Mouse (Mus musculus) midbrain, embryonic 14.5 days (tissue): ENCODE results near the gene Taok3. TPM values are rescaled to one million over a fixed set of nuclear protein-coding genes. Genes with fewer than 3 reads are reported as not detected.

Experiments used
- ATAC-seq: fragments of 200-750 bp; cut with Nextera tagmentation; 2 replicates; pipeline ENCODE4 v1.8.0; 2017; ENCODE audit warnings: moderate number of reproducible peaks, moderate library complexity; ENCODE audit not compliant: low FRiP score, low TSS enrichment
- DNase-seq: peaks from one replicate; pipeline ENCODE4 v3.0.0-alpha.2; 2015
- H3K27ac ChIP-seq: fragments of 300-500 bp; sonication (generic); replicated peaks from 2 replicates; pipeline ENCODE4 v1.5.1; 2014; ENCODE audit warnings: mild to moderate bottlenecking, low read depth, low read length, moderate library complexity
- H3K27me3 ChIP-seq: fragments of 300-500 bp; sonication (generic); 2 replicates; pipeline ENCODE4 v1.6.1; 2014; ENCODE audit warnings: low read length, control low read depth, mixed read lengths; ENCODE audit not compliant: control insufficient read depth, insufficient read depth
- H3K36me3 ChIP-seq: fragments of 300-500 bp; sonication (generic); 2 replicates; pipeline ENCODE4 v1.6.1; 2014; ENCODE audit warnings: low read length, control low read depth; ENCODE audit not compliant: control insufficient read depth, insufficient read depth
- H3K4me1 ChIP-seq: fragments of 300-500 bp; sonication (generic); 2 replicates; pipeline ENCODE4 v1.6.1; 2014; ENCODE audit warnings: mild to moderate bottlenecking, antibody characterized with exemption, low read length, control low read depth; ENCODE audit not compliant: control insufficient read depth, insufficient read depth
- H3K4me2 ChIP-seq: fragments of 300-500 bp; sonication (generic); 2 replicates; pipeline ENCODE4 v1.6.1; 2014; ENCODE audit warnings: mild to moderate bottlenecking, low read length, moderate library complexity
- H3K4me3 ChIP-seq: fragments of 300-500 bp; sonication (generic); replicated peaks from 2 replicates; pipeline ENCODE4 v1.5.1; 2014; ENCODE audit warnings: low read depth, low read length
- H3K9ac ChIP-seq: fragments of 300-500 bp; sonication (generic); replicated peaks from 2 replicates; pipeline ENCODE4 v1.6.1; 2014; ENCODE audit warnings: mild to moderate bottlenecking, low read length, moderate library complexity
- H3K9me3 ChIP-seq: fragments of 300-500 bp; sonication (generic); 2 replicates; pipeline ENCODE4 v1.6.1; 2016; ENCODE audit warnings: low read length, control low read depth, mixed read lengths; ENCODE audit not compliant: control insufficient read depth
- whole genome bisulfite sequencing: fragments of 180-500 bp; shearing (Covaris S2); extraction: QIAGEN DNeasy Blood & Tissue Kit; methylation state at CpG from one replicate; pipeline ENCODE4 v1.1.7; 2014; 5-methylcytosine and 5-hydroxymethylcytosine counted together
- polyA plus RNA-seq: library from polyadenylated mRNA; unstranded; fragments of >200 nt; fragmentation: Nextera tagmentation; extraction: Ambion mirVana; gene quantifications from 2 replicates; pipeline ENCODE4 v1.2.1, GENCODE M21; 2014

Gene Taok3
- polyA plus RNA-seq, 1 experiment from 2014 or later = 52.6 TPM

- no peaks in the 10 kb centered on the region; the same call in 1 of the 2 replicates for H3K4me1 ChIP-seq
- no peak for DNase-seq
- H3K27me3 ChIP-seq = no peaks in the 10 kb centered on the region
- no peaks in the 10 kb centered on the region for H3K36me3 ChIP-seq
- no peaks in the 10 kb centered on the region for H3K9me3 ChIP-seq
- H3K9ac ChIP-seq = no peak overlapping the region
- no peak overlapping the region for H3K27ac ChIP-seq
- H3K4me2 ChIP-seq = no peak overlapping the region
- no peak overlapping the region for H3K4me3 ChIP-seq
- no peak for ATAC-seq
- WGBS = 89% methylated on average over 19 of the region's 19 CpGs
Measured at GRCm38 (mm10) chr5:117134066-117134888, 14.3 kb downstream of the Taok3 start.

GRCm38 (mm10) chr5:117134889-117135456 is 15.0 kb downstream of the Taok3 start:
- no peaks in the 10 kb centered on the region for H3K9me3 ChIP-seq
- no peak overlapping the region for H3K4me2 ChIP-seq
- no peak overlapping the region for H3K9ac ChIP-seq
- H3K4me1 ChIP-seq = no peaks in the 10 kb centered on the region; the same call in 1 of the 2 replicates
- H3K27ac ChIP-seq = no peak overlapping the region
- H3K27me3 ChIP-seq = no peaks in the 10 kb centered on the region
- DNase-seq = no peak
- H3K4me3 ChIP-seq = no peak overlapping the region
- no peaks in the 10 kb centered on the region for H3K36me3 ChIP-seq
- no peak for ATAC-seq
- 76% methylated on average over 3 of the region's 3 CpGs for WGBS

GRCm38 (mm10) chr5:117135869-117136268 is 15.9 kb downstream of the Taok3 start:
- H3K9me3 ChIP-seq = no peaks in the 10 kb centered on the region
- no peak overlapping the region for H3K27ac ChIP-seq
- H3K36me3 ChIP-seq = no peaks in the 10 kb centered on the region
- no peak overlapping the region for H3K4me3 ChIP-seq
- H3K4me2 ChIP-seq = no peak overlapping the region
- DNase-seq (peak; percentile 36), ATAC-seq (no peak)
- no peak overlapping the region for H3K9ac ChIP-seq
- no peaks in the 10 kb centered on the region for H3K27me3 ChIP-seq
- 39% methylated on average over 9 of the region's 9 CpGs for WGBS
- no peaks in the 10 kb centered on the region; the same call in 1 of the 2 replicates for H3K4me1 ChIP-seq

- WGBS = 93% methylated on average over 5 of the region's 5 CpGs
- DNase-seq = no peak
Measured at GRCm38 (mm10) chr5:117136570-117136969, 16.6 kb downstream of the Taok3 start.

GRCm38 (mm10) chr5:117137011-117137410 is 17.1 kb downstream of the Taok3 start:
- Histone ChIP-seq H3K4me1 (no peaks in the 10 kb centered on the region; the same call in 1 of the 2 replicates), H3K36me3 (no peaks in the 10 kb centered on the region), H3K9me3 (no peaks in the 10 kb centered on the region), H3K27me3 (no peaks in the 10 kb centered on the region), H3K27ac (no peak overlapping the region), H3K9ac (no peak overlapping the region), H3K4me2 (no peak overlapping the region), H3K4me3 (no peak overlapping the region)
- DNase-seq (no peak), ATAC-seq (no peak)
- WGBS = 71% methylated on average over 10 of the region's 10 CpGs

More at GRCm38 (mm10) chr5:117136570-117136969, 16.6 kb downstream of the Taok3 start:
- Histone ChIP-seq H3K9ac (no peak overlapping the region), H3K4me1 (no peaks in the 10 kb centered on the region; the same call in 1 of the 2 replicates), H3K4me2 (no peak overlapping the region), H3K36me3 (no peaks in the 10 kb centered on the region), H3K9me3 (no peaks in the 10 kb centered on the region), H3K4me3 (no peak overlapping the region), H3K27ac (no peak overlapping the region), H3K27me3 (no peaks in the 10 kb centered on the region)
- ATAC-seq = no peak

GRCm38 (mm10) chr5:117137594-117137993 is 17.7 kb downstream of the Taok3 start:
- no peaks in the 10 kb centered on the region for H3K9me3 ChIP-seq
- no peaks in the 10 kb centered on the region for H3K27me3 ChIP-seq
- H3K4me1 ChIP-seq = no peaks in the 10 kb centered on the region; the same call in 1 of the 2 replicates
- H3K4me2 ChIP-seq = no peak overlapping the region
- H3K9ac ChIP-seq = no peak overlapping the region
- WGBS = 89% methylated on average over 8 of the region's 8 CpGs
- no peak overlapping the region for H3K4me3 ChIP-seq
- DNase-seq = no peak
- no peak overlapping the region for H3K27ac ChIP-seq
- no peaks in the 10 kb centered on the region for H3K36me3 ChIP-seq
- no peak for ATAC-seq

- WGBS = 77% methylated on average over 11 of the region's 11 CpGs
Measured at GRCm38 (mm10) chr5:117138295-117138988, 18.5 kb downstream of the Taok3 start.

GRCm38 (mm10) chr5:117139822-117140221 is 19.9 kb downstream of the Taok3 start:
- H3K36me3 ChIP-seq = no peaks in the 10 kb centered on the region
- 70% methylated on average over 8 of the region's 8 CpGs for WGBS
- no peaks in the 10 kb centered on the region for H3K27me3 ChIP-seq

More at GRCm38 (mm10) chr5:117138295-117138988, 18.5 kb downstream of the Taok3 start:
- Histone ChIP-seq H3K4me2 (no peak overlapping the region), H3K27me3 (no peaks in the 10 kb centered on the region), H3K36me3 (no peaks in the 10 kb centered on the region), H3K4me3 (no peak overlapping the region), H3K4me1 (no peaks in the 10 kb centered on the region; the same call in 1 of the 2 replicates), H3K9ac (no peak overlapping the region), H3K27ac (no peak overlapping the region), H3K9me3 (no peaks in the 10 kb centered on the region)
- DNase-seq (no peak), ATAC-seq (no peak)

More at GRCm38 (mm10) chr5:117139822-117140221, 19.9 kb downstream of the Taok3 start:
- no peaks in the 10 kb centered on the region; the same call in 1 of the 2 replicates for H3K4me1 ChIP-seq
- DNase-seq = no peak
- no peak overlapping the region for H3K27ac ChIP-seq
- H3K9me3 ChIP-seq = no peaks in the 10 kb centered on the region
- H3K4me3 ChIP-seq = no peak overlapping the region
- H3K9ac ChIP-seq = no peak overlapping the region
- no peak for ATAC-seq
- no peak overlapping the region for H3K4me2 ChIP-seq
